Mouse (Mus musculus): ENCODE data around the gene Ano6.
"Not testable (repeated sequence)": the region's sequence is repeated elsewhere in the genome, so short reads cannot be mapped to it uniquely, and the experiment has no call there.

Ano6 gene

DNA sequence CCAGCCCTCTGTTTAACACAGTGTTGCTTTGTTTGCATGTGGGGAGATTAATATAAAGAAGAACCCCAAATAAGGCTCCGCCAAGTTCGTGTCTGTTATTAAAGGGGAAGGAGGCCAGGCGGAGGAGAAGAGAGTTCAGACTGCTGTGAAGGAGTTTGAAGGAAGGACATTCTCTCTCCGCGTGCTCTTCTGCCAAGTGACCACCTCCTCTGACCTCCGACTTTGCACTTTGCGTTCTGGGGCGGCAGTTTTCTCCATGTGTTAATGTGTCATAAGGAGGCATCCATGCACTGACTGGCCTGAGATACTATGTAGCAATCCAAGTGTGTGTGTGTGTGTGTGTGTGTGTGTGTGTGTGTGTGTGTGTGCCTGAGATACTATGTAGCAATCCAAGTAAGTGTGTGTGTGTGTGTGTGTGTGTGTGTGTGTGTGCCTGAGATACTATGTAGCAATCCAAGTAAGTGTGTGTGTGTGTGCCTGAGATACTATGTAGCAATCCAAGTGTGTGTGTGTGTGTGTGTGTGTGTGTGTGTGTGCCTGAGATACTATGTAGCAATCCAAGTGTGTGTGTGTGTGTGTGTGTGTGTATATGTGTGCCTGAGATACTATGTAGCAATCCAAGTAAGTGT, 37.5 kb downstream of the Ano6 start:
- DNase-seq: not testable (repeated sequence)

- no peak for DNase-seq
Measured at GRCm38 (mm10) chr15:95828647-95829254, 38.1 kb downstream of the Ano6 start.

DNA sequence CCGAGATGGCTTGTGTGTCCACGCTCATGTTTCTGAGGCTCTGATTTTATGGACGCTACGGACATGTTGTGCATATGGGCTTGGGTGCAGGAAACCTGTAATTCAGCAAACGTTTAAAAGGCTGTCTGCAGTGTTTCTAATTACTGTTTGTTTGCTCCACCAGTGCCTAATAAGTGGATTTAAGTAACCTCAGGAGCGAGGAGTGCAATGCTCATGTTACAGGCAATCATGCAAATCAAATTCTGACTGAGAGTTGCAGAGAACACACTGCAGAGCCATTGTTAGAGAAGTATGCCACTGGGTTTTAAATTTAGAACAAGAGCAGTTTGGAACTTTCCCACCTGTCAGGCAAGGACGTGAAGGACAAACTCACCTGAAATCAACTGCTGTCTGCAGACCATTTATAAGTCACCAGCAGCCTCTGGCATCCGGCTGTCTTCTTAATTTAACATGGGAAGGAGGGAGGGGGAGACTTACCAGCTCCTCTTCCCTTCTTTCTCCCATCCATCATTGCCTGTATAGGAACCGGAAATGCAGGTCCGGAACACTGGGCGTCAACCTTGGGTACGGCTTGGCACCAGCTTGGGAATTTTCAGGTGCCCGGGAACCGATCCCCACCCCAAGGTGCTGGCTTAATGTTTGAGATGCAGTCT, 39.0 kb downstream of the Ano6 start:
- no peak for DNase-seq

- DNase-seq: no peak
Measured at GRCm38 (mm10) chr15:95830206-95830560, 39.5 kb downstream of the Ano6 start.

DNA sequence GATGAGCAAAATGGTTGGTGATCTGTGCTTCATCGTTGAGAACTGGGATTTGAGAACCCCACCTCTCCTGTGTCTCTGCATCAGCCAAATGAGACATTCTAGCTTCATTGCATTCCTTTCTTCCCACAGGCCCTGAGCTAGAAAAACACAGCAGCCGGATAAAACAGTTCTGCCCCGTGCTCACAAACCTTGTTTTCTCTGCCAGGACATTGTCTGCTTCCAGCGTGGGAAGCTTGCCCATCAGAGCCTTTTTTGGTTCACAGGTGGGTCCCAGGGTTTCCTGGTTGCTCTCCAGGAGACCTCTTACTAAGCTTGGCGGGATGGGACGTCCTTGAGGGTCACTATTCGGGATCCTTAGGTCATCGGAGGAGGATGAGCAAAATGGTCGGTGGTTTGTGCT, 42.6 kb downstream of the Ano6 start:
- no peak for DNase-seq

GRCm38 (mm10) chr15:95836077-95836476, 45.4 kb downstream of the Ano6 start:
- no peak for DNase-seq

- DNase-seq: no peak
Measured at GRCm38 (mm10) chr15:95836646-95837434, 46.2 kb downstream of the Ano6 start.

DNA sequence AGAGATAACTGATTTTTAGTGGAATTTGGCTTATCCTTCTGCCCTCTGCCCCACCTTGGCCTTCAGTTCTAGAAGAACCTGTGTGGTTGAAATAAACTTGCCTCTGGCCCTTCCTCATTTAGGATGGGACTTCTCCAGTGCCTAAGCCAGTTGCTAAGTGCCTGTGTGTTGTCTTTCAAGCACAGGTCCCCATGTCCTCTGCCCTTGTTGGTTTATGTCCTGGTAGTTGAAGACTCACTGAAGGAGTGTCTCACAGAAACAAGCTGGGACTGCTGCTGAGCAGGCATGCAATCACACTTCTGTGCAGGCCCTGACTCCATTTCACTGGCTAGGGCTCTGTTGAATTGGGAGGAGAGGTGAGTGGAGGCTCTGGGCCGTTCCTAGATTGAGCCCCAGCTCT, 46.9 kb downstream of the Ano6 start:
- no peak for DNase-seq

- no peak for DNase-seq
Measured at GRCm38 (mm10) chr15:95838171-95839020, 47.8 kb downstream of the Ano6 start.

DNA sequence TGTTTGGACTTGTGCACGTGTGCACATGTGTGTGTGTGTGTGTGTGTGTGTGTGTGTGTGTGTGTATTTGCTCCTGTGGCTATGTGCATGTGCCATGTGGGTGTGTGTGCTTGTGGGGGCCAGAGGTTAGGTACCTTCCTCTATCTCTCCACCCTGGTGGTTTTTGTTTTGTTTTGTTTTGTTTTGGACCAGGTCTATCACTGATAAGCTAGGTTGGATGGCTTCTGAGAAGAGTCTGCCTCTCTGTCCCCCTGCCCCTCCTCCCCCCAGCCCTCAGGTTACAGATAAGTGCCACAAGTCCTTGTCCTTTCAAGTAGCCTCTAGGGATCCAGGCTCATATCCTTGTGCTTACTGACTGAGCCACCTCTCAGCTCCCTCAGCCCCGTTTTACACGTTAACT, 49.1 kb downstream of the Ano6 start:
- no peak for DNase-seq

DNA sequence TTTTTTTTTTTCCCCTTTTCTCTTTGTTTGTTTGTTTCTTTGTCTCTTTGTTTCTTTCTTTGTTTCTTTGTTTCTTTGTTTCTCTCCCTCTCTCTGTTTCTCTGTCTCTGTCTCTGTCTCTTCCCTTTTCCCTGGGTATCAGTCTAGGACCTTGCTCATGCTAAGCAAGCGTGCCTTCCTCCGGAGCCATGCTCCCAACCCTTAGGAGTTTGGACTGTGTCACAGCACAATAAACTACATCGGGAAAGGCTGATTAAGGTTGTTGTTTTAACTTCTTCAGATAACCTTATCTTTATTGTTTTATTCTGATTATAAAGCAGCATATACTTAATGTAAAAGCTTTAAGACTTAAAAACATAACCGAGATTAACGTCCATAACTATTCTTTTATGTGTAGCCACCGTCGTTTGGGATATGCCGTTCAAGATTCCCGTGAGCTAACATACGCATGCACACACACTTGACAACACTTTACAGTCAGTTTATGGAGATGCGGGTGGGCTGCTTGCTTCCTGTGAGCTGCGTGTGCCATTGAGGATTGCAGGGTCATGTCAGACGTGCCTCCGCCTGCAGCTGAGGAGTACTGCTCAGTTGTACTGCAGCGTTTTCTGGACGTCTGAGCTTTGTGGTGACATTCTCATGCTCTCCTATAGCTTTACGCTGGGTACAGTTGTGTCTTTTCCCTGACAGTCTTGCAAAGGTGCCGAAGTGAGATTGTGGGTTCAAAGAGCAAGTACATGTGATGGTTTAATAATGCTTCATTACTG, 52.7 kb downstream of the Ano6 start:
- no peak for DNase-seq

DNA sequence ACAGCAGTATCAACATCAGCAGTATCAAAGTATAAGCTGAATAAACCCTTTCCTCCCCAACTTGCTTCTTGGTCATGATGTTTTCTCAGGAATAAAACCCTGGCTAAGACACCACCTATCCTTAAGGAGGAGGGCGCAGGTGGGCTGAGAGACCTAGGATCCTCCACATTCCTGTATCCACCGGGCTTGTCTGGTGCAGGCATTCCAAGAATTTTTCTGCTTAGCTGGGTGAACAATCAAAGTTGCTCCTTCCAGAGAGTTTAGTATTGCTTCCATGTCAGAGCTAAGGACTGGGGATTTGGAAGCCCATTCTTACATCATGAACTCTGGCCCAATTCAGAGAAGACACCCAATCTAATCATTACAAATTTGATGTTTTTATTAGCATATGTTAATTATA, 53.8 kb downstream of the Ano6 start:
- no peak for DNase-seq

GRCm38 (mm10) chr15:95846102-95846501, 55.5 kb downstream of the Ano6 start:
- DNase-seq: no peak

DNA sequence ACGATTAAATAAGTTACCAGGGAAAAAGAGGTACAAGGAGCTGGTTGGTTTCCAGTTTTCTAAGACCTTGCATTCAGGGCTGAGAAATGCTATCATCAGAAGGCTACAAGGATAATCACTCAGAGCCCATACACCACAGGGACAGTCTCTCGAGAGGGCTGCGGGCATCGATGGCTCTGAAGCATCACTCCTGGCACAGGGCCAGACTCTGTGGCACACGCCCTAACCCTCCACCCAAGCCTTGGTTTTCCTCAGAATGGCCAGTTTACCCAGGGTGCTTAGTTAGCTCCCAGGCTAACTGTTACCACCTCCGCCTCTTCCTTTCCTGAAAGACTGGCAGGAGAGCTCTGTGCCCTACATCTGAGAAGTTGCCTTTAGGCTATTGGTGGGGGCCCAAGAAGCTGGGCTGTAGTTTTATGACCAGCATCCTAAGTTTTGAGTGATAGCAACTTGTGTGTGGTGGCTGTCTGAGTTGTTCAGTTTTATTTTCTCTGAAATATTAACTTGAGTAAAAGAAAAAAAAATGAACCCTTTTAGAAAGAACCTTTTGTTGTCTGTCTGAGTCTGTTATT, 57.9 kb downstream of the Ano6 start:
- DNase-seq: peak; percentile 34 to 49

DNA sequence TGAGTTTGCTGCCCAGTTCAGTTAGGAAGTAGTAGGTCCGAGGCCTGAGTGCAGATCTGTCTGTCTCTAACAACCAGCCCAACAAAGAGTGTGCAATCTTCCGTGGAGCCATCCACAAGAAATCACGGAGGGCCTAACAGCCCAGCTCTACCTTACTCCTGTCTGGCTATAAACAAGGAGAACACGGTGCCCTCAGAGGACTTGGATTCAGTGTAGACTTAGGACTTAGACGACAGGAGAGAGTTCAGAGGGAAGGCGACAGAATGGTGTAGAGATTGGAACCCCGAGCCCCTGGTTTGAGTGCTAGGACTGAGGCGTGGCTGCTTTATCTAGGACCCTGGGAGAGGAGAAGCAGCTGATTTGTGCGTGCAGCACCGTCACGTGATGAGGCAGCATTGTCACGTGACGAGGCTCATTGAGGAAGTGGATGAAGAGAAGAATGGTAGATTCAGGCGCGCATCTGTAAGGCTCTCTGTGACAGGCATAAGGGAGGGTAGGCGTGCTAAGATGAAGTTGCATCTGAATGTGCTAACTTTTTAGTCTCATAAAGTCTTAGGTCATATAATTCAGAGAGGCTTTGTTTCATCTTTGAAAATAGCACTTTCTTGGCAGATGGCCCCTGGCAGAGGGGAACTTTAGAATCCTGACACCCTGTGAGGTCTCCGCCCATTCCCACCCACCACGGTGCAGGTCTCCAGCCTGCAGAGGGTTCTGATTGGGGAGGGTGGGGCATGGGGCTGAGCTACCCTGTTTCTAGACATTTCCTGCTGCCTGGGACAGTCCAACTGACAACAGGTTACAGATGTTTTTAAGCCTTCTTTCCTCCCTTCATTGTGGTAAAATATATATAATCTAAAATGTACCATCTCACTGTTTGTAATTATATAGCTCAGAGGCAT, 59.1 kb downstream of the Ano6 start:
- DNase-seq: no peak

DNA sequence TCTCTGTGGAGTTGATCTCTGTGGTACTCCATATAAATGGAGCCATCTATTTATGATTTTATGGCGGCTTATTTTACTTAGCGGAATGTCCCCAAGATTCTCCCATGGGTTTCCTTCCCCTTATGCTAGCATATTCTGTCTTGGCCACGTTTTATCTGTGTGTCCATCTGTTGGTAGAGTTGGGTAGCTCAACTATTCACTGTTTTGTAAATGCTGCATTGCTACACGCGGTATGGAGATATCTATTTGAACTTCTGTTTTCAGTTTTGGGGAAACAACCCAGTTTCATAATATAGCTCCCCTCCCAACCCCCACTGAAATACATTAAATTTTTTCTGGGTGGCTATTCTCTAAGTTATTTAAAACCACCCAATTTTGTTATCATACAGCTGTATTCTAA, 59.9 kb downstream of the Ano6 start:
- no peak for DNase-seq

DNA sequence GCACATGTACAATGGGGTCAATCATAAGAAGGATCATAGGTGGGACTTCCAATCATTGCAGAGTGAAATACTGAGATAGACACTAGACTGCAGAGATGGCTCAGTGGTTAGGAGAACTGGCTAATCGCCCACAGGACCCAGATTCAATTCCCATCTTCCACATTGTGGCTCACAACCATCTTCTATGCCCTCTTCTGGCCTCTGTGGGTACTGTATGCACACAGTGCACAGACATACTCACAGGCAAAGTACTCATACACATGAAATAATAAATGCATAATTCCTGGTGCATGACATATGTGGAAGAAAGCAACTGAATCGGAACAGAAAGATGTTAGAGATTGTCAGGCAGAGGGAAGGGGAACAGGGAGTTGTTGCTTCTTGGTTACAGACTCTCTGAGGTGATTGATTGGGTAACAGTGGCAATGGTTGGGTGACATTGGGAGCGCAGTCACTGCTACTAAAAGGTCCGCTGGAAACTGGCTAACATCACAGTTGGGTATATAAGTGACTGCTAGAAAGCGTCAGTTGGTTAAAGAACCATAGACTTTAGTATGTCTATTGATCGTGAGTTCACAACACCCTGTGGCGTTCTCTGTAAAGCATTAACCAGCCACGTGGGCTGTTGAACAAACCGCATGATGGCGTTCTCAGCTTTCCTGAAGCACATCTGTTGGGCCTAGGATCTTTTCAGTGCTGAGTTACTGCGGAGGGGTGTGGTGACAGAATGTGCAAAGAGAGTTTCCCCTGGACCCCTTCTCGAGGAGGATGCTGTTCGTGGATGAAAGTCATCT, 64.6 kb downstream of the Ano6 start:
- DNase-seq: no peak

- no peak for DNase-seq
Measured at GRCm38 (mm10) chr15:95855953-95856352, 65.3 kb downstream of the Ano6 start.
